Mouse (Mus musculus) thymus, adult 2 months (tissue): ENCODE measurements around the gene 1700020L24Rik.

ENCODE experiments used
- CTCF ChIP-seq: fragments of 200-500 bp; IDR thresholded peaks from 2 replicates; pipeline ENCODE4 v1.5.1; 2012; ENCODE audit warnings: mild to moderate bottlenecking, control low read depth, low read length, moderate library complexity, borderline replicate concordance; ENCODE audit not compliant: control insufficient read depth, poor library complexity, insufficient read depth; ENCODE audit errors: extremely low read depth
- POLR2A ChIP-seq: fragments of 200-500 bp; IDR thresholded peaks from 2 replicates; pipeline ENCODE4 v1.6.1; 2012; ENCODE audit warnings: mild to moderate bottlenecking, low read length, control low read depth, moderate library complexity; ENCODE audit not compliant: control insufficient read depth, poor library complexity, insufficient read depth; ENCODE audit errors: extremely low read depth

DNA sequence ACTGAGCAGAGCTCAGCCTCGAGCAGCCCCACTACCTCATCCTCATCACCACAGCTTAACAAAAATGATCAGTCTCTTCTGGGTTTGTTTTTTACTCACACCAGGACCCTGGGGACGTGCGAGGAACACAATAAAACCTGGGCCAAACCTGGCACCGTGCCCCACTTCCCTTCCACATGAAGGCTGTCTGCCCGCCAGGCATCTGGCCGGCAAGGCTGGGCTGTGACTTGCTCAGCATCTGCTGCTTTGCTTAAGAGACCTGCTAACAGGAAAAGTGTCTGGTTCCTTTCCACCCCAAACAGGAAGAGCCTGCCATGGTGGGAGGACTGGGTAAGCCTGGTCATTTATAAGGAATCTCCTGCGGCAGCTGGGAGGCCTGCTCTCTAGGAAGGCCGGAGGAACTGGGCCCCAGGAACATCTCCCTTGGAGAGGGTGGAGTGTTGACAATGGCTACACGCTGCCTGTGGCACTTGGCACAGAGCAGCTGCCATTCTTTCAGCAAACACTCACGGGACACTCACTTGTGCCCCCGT is 29.7 kb downstream of the 1700020L24Rik start:
- no peak for TF ChIP-seq POLR2A
- no peak for TF ChIP-seq CTCF
